Mouse (Mus musculus): ENCODE results near the gene Cacna1c.

DNA sequence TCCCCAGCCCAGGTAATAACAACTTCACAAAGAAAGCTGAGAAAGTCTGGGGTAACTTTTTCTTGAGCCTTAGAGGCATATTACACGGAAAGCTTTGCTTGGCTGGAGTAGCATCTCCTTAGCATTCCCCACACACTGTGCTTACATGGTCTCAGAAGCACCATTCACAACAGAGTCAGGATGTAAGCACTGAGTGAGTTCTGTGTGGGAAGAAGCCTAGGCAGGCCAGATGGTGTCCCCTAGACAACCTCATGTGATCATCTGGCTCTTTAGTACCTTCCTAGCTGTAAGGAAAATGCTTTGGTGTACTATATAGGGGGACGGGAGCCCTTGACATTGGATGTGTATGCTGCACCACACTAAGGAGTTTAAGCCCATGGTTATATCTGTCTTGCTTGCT is 563.7 kb downstream of the Cacna1c start:
- TF ChIP-seq POLR2A (IDR thresholded peaks at IDR 0.05; ENCODE audit: borderline replicate concordance, low read depth, low read length) (no peak), CTCF (IDR thresholded peaks at IDR 0.05; ENCODE audit: low read depth, low read length) (no peak)
